Mouse (Mus musculus) midbrain, embryonic 10.5 days (tissue): ENCODE data around the gene Pdpr. TPM values are rescaled to one million over a fixed set of nuclear protein-coding genes. Genes with fewer than 3 reads are reported as not detected.
A peak's percentile ranks its signal among the peaks of the same experiment; 100 is the strongest.
"Not testable (repeated sequence)": the region's sequence is repeated elsewhere in the genome, so short reads cannot be mapped to it uniquely, and the experiment has no call there.

ENCODE experiments used
- DNase-seq: peaks from one replicate; pipeline ENCODE4 v3.0.0-alpha.2; 2017; ENCODE audit warnings: low spot score
- H3K27ac ChIP-seq: fragments of 300-500 bp; sonication (generic); replicated peaks from 2 replicates; pipeline ENCODE4 v1.5.1; 2016; ENCODE audit warnings: mild to moderate bottlenecking
- H3K27me3 ChIP-seq: fragments of 300-500 bp; sonication (generic); 2 replicates; pipeline ENCODE4 v1.6.1; 2016; ENCODE audit warnings: low read depth, mild to moderate bottlenecking; ENCODE audit not compliant: poor library complexity, severe bottlenecking
- H3K36me3 ChIP-seq: fragments of 300-500 bp; sonication (generic); 2 replicates; pipeline ENCODE4 v1.6.1; 2016; ENCODE audit warnings: mild to moderate bottlenecking, moderate library complexity
- H3K4me1 ChIP-seq: fragments of 300-500 bp; sonication (generic); 2 replicates; pipeline ENCODE4 v1.6.1; 2016
- H3K4me3 ChIP-seq: fragments of 300-500 bp; sonication (generic); 2 replicates; pipeline ENCODE4 v1.5.1; 2016; ENCODE audit warnings: mild to moderate bottlenecking, moderate library complexity
- H3K9me3 ChIP-seq: fragments of 300-500 bp; sonication (generic); replicated peaks from 2 replicates; pipeline ENCODE4 v1.6.1; 2016; ENCODE audit warnings: mild to moderate bottlenecking
- WGBS: fragments of 180-500 bp; shearing (Covaris S2); methylation state at CpG from one replicate; pipeline ENCODE4 v1.1.7; 2016; 5-methylcytosine and 5-hydroxymethylcytosine counted together
- polyA plus RNA-seq: library from polyadenylated mRNA; unstranded; fragments of >200 nt; fragmentation: Nextera tagmentation; extraction: Ambion mirVana; gene quantifications from 2 replicates; pipeline ENCODE4 v1.2.1, GENCODE M21; 2016

Pdpr gene
- polyA plus RNA-seq, 1 experiment from 2014 or later: 11.9 TPM

DNA sequence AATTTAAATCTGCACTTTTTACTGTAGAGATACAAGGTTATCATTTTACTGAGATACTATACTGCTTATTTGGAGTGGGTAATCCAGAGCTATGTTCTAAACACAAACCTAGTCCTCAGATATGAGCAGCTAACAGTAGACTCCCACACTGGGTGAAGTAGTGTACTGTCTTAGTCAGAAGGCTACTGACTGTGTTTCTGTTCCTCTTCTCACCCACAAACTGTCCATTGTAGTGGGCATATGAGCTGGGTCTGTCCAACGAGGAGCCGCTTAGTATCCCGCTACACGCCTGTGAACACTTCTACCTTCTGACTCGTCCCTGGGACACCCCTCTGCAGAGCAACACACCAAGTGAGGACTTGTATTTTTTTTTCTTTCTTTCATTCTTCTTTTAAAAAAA lies 20.5 kb downstream of the Pdpr start:
- no peak overlapping the region for H3K27ac ChIP-seq
- H3K27me3 ChIP-seq: no peaks in the 10 kb centered on the region
- H3K4me1 ChIP-seq: no peaks in the 10 kb centered on the region
- DNase-seq: no peak
- H3K4me3 ChIP-seq: no peak overlapping the region
- no peaks in the 10 kb centered on the region for H3K9me3 ChIP-seq
- 94% methylated on average over 5 of the region's 5 CpGs for WGBS
- H3K36me3 ChIP-seq: peaks cover 89% of the 10 kb centered on the region

DNA sequence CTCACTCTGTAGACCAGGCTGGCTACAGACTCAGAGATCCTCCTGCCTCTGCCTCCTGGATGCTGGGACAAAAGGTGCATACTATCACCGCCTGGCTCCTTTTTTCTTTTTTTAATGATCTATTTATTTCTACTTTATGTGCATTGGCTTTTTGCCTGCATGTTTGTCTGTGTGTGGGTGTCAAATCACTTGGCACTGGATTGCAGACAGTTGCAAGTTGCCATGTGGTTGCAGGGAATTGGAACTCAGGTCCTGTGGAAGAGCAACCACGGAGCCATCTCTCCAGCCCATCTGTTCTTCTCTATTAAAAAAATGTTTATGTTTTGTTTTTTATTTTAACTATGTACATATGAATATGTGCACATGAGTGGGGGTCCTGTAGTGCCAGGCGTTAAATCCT lies 25.1 kb downstream of the Pdpr start:
- no peak overlapping the region for H3K27ac ChIP-seq
- no peaks in the 10 kb centered on the region for H3K27me3 ChIP-seq
- H3K36me3 ChIP-seq: peaks cover 98% of the 10 kb centered on the region
- 96% methylated on average over 3 of the region's 3 CpGs for WGBS
- H3K9me3 ChIP-seq: no peaks in the 10 kb centered on the region
- H3K4me3 ChIP-seq: no peak overlapping the region
- DNase-seq: no peak
- no peaks in the 10 kb centered on the region for H3K4me1 ChIP-seq

GRCm38 (mm10) chr8:111130756-111131155 lies 36.3 kb downstream of the Pdpr start:
- 92% methylated on average over 2 of the region's 2 CpGs for WGBS
- H3K4me3 ChIP-seq: no peak overlapping the region
- no peak for DNase-seq
- H3K36me3 ChIP-seq: peaks cover 96% of the 10 kb centered on the region
- no peak overlapping the region for H3K27ac ChIP-seq
- no peaks in the 10 kb centered on the region for H3K4me1 ChIP-seq
- H3K9me3 ChIP-seq: no peaks in the 10 kb centered on the region
- no peaks in the 10 kb centered on the region for H3K27me3 ChIP-seq

- Histone ChIP-seq H3K27me3 (no peaks in the 10 kb centered on the region), H3K4me3 (no peak overlapping the region), H3K36me3 (peaks cover 17% of the 10 kb centered on the region), H3K9me3 (no peaks in the 10 kb centered on the region), H3K27ac (no peak overlapping the region), H3K4me1 (peaks cover 15% of the 10 kb centered on the region)
- no peak for DNase-seq
Observed at GRCm38 (mm10) chr8:111142521-111142920, 48.1 kb downstream of the Pdpr start.

DNA sequence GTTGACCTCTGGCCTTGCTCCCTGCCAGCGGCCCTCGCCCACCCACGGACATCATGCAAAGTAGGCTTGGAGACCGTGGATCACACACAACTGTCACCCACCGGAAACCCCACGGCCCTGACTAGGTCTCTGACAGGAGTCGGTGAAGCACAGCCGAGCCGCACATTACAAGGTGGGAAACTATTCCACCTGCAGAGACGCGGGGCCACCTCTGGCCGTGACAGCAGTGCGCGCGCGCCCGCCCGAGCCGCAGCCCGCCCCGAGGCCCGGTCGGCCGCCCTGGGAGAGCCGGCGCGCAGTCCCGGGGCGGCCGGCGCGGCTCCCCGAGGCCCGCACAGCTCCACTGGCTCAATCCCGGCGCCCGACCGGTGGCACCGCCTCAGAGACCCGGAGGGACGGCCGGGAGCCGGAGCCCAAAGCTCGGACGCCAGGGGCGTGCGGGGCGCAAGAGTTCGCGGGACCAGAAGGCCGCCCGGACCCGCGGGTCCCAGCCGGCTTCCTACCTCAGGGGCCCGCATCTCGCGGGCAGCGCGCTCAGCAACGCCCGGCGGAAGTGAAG lies 50.5 kb downstream of the Pdpr start:
- DNase-seq: peak; percentile 33
- Histone ChIP-seq H3K4me1 (peaks cover 15% of the 10 kb centered on the region), H3K4me3 (peak overlapping the region; percentile 73), H3K27ac (peak overlapping the region; percentile 74)
- H3K9me3 ChIP-seq, H3K36me3 ChIP-seq, H3K27me3 ChIP-seq: not testable (repeated sequence)
- WGBS: under 1% methylated on average over 58 of the region's 63 CpGs

DNA sequence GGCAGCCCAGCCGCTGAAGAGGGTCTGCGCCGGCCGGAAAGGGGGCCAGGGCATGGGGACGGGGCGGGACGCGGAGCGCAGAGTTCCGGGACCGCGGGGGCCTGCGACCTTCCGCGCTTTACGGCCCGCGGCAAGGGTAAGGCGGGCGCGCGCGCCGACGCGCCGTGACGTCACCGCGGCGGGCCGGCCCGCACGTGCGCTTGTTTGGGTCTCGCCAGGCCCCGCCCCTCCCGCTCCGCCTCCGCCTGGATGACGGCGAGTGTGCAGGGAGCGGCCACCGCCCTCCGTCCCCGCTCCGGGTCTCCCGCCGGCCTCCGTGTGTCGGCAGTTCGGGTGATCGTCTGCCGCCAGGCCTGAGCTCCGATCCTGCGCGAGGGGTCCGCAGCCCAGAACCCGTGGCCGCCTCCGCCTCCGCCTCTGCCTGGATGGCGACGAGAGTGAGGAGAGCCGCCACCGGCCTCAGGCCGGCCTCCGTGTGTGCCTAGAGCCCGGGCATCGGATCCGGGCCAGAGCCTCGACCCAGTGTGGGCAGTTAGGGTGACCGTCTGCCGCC lies 51.1 kb downstream of the Pdpr start:
- 0% methylated on average over 73 of the region's 74 CpGs for WGBS
- peak overlapping the region; percentile 73 for H3K4me3 ChIP-seq
- H3K9me3 ChIP-seq, H3K27me3 ChIP-seq, H3K36me3 ChIP-seq: not testable (repeated sequence)
- peaks cover 15% of the 10 kb centered on the region for H3K4me1 ChIP-seq
- peak; percentile 92 for DNase-seq
- peak overlapping the region; percentile 74; the same call in 1 of the 2 replicates for H3K27ac ChIP-seq

GRCm38 (mm10) chr8:111155721-111156436 lies 61.4 kb downstream of the Pdpr start:
- no peak for DNase-seq
- Histone ChIP-seq H3K27ac (no peak overlapping the region), H3K4me3 (no peak overlapping the region), H3K9me3 (no peaks in the 10 kb centered on the region), H3K27me3 (no peaks in the 10 kb centered on the region), H3K4me1 (no peaks in the 10 kb centered on the region), H3K36me3 (peaks cover 85% of the 10 kb centered on the region)
- 93% methylated on average over 8 of the region's 8 CpGs for WGBS

- WGBS: 60% methylated on average over 14 of the region's 14 CpGs
- Histone ChIP-seq H3K9me3 (no peaks in the 10 kb centered on the region), H3K27me3 (no peaks in the 10 kb centered on the region), H3K4me3 (no peak overlapping the region), H3K27ac (no peak overlapping the region), H3K4me1 (no peaks in the 10 kb centered on the region), H3K36me3 (peaks cover 99% of the 10 kb centered on the region)
- peak; percentile 58 for DNase-seq
Observed at GRCm38 (mm10) chr8:111157617-111158016, 63.2 kb downstream of the Pdpr start.

GRCm38 (mm10) chr8:111171661-111172060 lies 77.2 kb downstream of the Pdpr start:
- Histone ChIP-seq H3K36me3 (peaks cover 100% of the 10 kb centered on the region), H3K4me1 (no peaks in the 10 kb centered on the region), H3K9me3 (no peaks in the 10 kb centered on the region), H3K4me3 (no peak overlapping the region), H3K27me3 (no peaks in the 10 kb centered on the region), H3K27ac (no peak overlapping the region)
- DNase-seq: no peak
- WGBS: 91% methylated on average over 5 of the region's 5 CpGs

GRCm38 (mm10) chr8:111185472-111185947 lies 91.1 kb downstream of the Pdpr start:
- H3K4me3 ChIP-seq: no peak overlapping the region
- peaks cover 88% of the 10 kb centered on the region for H3K36me3 ChIP-seq
- H3K27ac ChIP-seq: no peak overlapping the region
- 86% methylated on average over 4 of the region's 4 CpGs for WGBS
- DNase-seq: no peak
- no peaks in the 10 kb centered on the region for H3K9me3 ChIP-seq
- no peaks in the 10 kb centered on the region for H3K27me3 ChIP-seq
- no peaks in the 10 kb centered on the region for H3K4me1 ChIP-seq

Other genes with a start within 250 kb of the Pdpr start
- 75.4 and 78.2 TPM in 2 replicates for gene Cog4, start 248.0 kb upstream of the Pdpr start, polyA plus RNA-seq
- 222 and 225 TPM in 2 replicates for gene Sf3b3, start 247.8 kb upstream of the Pdpr start, polyA plus RNA-seq
- 12.2 and 12.7 TPM in 2 replicates for gene Fuk, start 192.1 kb upstream of the Pdpr start, polyA plus RNA-seq
- 24.3 and 25.4 TPM in 2 replicates for gene St3gal2, start 174.7 kb upstream of the Pdpr start, polyA plus RNA-seq
- gene Ddx19a, start 96.8 kb upstream of the Pdpr start, polyA plus RNA-seq: 24.2 and 25.1 TPM in 2 replicates
- 11.4 and 11.6 TPM in 2 replicates for gene Ddx19b, start 62.9 kb upstream of the Pdpr start, polyA plus RNA-seq
- gene Aars, start 61.5 kb upstream of the Pdpr start, polyA plus RNA-seq: 75.6 and 79.8 TPM in 2 replicates
- 6.1 and 14.4 TPM in 2 replicates for gene Exosc6, start 38.3 kb upstream of the Pdpr start, polyA plus RNA-seq
- gene Clec18a, start 2.2 kb upstream of the Pdpr start, polyA plus RNA-seq: 1.1 and 2.0 TPM in 2 replicates
- gene Glg1, start 164.6 kb downstream of the Pdpr start, polyA plus RNA-seq: 65.1 and 66.7 TPM in 2 replicates
- 95.2 and 98.9 TPM in 2 replicates for gene Rfwd3, start 205.6 kb downstream of the Pdpr start, polyA plus RNA-seq
- 0.25 TPM in 2 replicates for gene Mlkl, start 243.5 kb downstream of the Pdpr start, polyA plus RNA-seq